Mouse (Mus musculus) erythroblast, embryonic 14.5 days (primary cell): ENCODE data around the gene Il17a. TPM values are rescaled to one million over a fixed set of nuclear protein-coding genes. Genes with fewer than 3 reads are reported as not detected.

Experiments used
- H3K27me3 ChIP-seq: 2 replicates; pipeline ENCODE4 v1.6.1; 2012; ENCODE audit warnings: inconsistent platforms; ENCODE audit not compliant: control insufficient read depth
- H3K36me3 ChIP-seq: 2 replicates; pipeline ENCODE4 v1.6.1; 2012; ENCODE audit warnings: mild to moderate bottlenecking, inconsistent platforms; ENCODE audit not compliant: control insufficient read depth
- H3K4me1 ChIP-seq: 2 replicates; pipeline ENCODE4 v1.6.1; 2012; ENCODE audit warnings: inconsistent platforms; ENCODE audit not compliant: control insufficient read depth
- H3K4me3 ChIP-seq: replicated peaks from 2 replicates; pipeline ENCODE3; 2012; ENCODE audit warnings: moderate library complexity, mild to moderate bottlenecking, inconsistent platforms
- H3K9me3 ChIP-seq: 2 replicates; pipeline ENCODE4 v1.6.1; 2012; ENCODE audit warnings: low read length, inconsistent platforms, mixed read lengths; ENCODE audit not compliant: control insufficient read depth
- GATA1 ChIP-seq: IDR thresholded peaks from 2 replicates; pipeline ENCODE4 v1.6.1; 2012; ENCODE audit warnings: low read length, inconsistent platforms, mixed read lengths
- TAL1 ChIP-seq: IDR thresholded peaks from 3 replicates; pipeline ENCODE4 v1.6.1; 2012; ENCODE audit warnings: low read length, inconsistent platforms, mixed read lengths
- polyA plus RNA-seq: library from polyadenylated mRNA; stranded (reverse); fragments of >175 nt; gene quantifications from 2 replicates; pipeline ENCODE4 v1.2.3, GENCODE M21; 2012

The Il17a gene
- not detected in 2 replicates for polyA plus RNA-seq

DNA sequence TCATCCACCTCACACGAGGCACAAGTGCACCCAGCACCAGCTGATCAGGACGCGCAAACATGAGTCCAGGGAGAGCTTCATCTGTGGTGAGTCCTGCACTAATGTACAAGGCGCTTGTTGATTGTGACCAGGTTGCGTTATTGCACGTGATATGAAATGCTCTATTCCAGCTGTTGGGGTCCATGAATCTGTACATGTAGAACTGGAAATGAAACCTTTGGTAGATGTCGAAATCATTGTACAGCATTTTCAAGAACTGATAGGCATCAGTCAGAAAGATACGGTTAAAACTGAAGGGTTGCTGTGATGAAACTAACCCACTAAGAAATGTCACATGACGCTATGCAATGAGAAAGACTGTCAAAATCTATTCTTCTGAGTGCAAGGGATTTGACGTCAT is at the start of gene Il17a:
Il17a (plus strand) TSS at position 3 of the 400 bp plus-strand sequence.
- TF ChIP-seq GATA1 (no peak), TAL1 (no peak)
- no peaks in the 10 kb centered on the region for H3K27me3 ChIP-seq
- H3K9me3 ChIP-seq: no peaks in the 10 kb centered on the region
- H3K36me3 ChIP-seq: no peaks in the 10 kb centered on the region
- H3K4me1 ChIP-seq: no peaks in the 10 kb centered on the region
- no peak within 1 kb of the TSS for H3K4me3 ChIP-seq

DNA sequence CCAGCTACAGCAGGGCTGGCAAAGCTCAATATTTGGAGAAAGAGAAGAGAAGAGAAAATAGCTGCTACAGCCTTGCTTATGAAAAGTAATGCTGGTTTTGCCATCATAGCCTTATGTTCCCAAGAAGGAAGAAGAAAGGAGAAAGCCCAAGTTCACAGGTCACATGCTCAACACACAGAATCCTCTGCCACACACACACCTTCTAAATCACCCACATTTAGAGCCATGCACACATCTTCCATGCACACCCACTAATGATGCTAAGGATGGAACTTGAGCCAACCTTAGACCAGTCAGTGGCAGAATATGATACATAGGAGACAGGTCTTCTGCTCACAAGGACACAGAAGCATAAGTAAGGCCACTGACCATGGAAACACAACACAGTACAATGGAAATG is 47.9 kb upstream of the Il17a start:
- Histone ChIP-seq H3K36me3 (no peaks in the 10 kb centered on the region), H3K9me3 (no peaks in the 10 kb centered on the region), H3K27me3 (no peaks in the 10 kb centered on the region), H3K4me3 (no peak overlapping the region), H3K4me1 (no peaks in the 10 kb centered on the region)
- TF ChIP-seq TAL1: no peak
- no peak for TF ChIP-seq GATA1

DNA sequence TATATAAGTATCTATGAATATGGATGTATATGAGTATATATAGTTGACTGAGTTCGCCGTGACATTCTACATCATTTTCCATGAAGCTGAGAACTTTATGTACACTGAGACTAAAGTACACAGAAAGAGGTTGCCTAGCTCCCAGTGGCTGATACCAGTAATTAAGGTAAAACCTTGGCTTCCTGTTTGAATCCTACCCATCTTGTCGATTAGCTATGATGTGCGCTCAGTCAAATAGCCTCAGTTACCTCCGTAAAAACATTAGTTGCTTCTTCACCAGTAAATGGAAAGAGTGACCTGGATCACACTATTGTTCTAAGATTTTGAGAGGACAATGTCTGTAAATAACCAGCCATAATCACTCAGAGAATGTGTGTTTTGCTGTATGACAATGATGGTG is 47.3 kb upstream of the Il17a start:
- no peaks in the 10 kb centered on the region for H3K4me1 ChIP-seq
- H3K4me3 ChIP-seq: no peak overlapping the region
- TF ChIP-seq TAL1 (no peak), GATA1 (no peak)
- H3K9me3 ChIP-seq: no peaks in the 10 kb centered on the region
- H3K27me3 ChIP-seq: no peaks in the 10 kb centered on the region
- no peaks in the 10 kb centered on the region for H3K36me3 ChIP-seq

DNA sequence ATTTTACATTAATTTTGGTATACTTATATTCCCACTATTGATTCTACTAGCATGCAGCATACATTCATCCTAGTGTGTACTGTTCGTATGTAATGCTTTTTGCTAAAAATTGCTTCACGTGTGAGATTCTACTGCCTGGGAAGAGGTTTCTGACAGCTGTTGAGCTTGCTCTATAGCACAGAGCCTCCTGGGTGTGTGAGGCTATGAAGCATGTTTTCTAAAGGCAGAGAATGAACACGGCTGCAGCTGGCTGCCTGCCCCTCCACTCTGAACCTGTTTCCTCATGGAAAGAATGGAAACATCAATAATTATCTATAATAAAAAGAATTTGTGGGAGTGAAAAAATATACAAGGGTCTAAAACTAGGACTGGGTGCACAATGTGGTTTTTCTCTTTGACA is 46.9 kb upstream of the Il17a start:
- TF ChIP-seq GATA1 (no peak), TAL1 (no peak)
- no peaks in the 10 kb centered on the region for H3K9me3 ChIP-seq

DNA sequence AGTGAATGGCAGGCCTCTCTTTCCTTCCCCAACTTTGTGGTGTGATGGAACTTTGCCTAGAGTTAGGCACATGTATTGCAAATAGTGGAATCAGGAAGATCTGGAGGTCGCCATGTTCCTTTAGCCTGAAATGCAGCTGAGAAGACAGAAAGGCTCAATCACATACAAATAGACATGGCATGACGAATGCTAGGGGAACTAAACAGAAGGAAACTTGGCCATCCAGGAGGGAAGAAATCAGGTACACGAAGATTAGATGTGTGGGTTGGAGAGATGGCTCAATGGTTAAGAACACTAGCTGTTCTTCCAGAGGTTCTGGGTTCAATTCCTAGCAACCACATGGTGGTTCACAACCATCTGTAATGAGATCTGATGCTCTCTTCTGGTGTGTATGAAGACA is 46.3 kb upstream of the Il17a start:
- no peaks in the 10 kb centered on the region for H3K9me3 ChIP-seq
- TF ChIP-seq TAL1 (no peak), GATA1 (no peak)
- no peaks in the 10 kb centered on the region for H3K4me1 ChIP-seq
- no peaks in the 10 kb centered on the region for H3K27me3 ChIP-seq
- no peaks in the 10 kb centered on the region for H3K36me3 ChIP-seq
- H3K4me3 ChIP-seq: no peak overlapping the region

More for the DNA sequence above, 46.9 kb upstream of the Il17a start:
- H3K27me3 ChIP-seq: no peaks in the 10 kb centered on the region
- H3K4me1 ChIP-seq: no peaks in the 10 kb centered on the region
- no peaks in the 10 kb centered on the region for H3K36me3 ChIP-seq
- H3K4me3 ChIP-seq: no peak overlapping the region

DNA sequence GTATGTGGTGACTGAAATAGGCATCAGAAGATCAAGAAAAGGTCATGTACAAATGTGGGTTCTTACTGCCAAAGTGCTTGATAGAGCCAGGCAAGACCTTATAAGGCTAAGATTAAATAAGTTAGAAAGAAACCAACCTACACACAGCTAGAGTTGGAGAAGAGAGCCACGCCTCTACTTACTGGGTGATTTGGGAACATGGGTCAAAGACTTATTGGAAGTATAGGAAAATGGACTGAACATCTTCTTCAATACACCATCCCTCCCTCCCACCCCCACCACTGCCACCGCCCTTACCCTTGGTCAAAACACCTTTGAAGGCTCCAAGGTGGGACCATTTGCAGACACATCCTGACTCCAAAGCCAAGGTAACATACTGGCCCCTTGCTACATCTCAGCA is 45.3 kb upstream of the Il17a start:
- H3K27me3 ChIP-seq: no peaks in the 10 kb centered on the region
- TF ChIP-seq TAL1: no peak
- H3K9me3 ChIP-seq: no peaks in the 10 kb centered on the region
- no peaks in the 10 kb centered on the region for H3K36me3 ChIP-seq
- H3K4me3 ChIP-seq: no peak overlapping the region
- H3K4me1 ChIP-seq: no peaks in the 10 kb centered on the region

DNA sequence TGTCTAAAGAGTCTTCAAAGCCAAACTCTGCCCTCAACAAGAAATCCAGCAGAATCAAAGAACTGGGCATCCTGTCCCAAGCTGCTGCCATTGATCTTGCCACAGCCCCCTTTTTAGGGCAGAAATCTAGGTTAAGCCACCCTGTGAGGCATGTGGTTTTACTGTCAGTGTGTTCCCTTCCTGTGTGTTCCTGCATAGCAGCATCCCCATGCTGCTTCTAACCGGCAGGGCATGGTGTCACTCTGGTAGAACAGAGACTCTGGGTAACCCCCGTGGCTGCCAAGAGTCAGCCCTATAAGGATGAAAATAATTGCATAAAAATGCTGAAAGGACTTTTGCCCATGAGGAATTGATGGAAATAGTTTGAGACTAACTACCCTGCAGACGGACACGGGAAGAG is 44.8 kb upstream of the Il17a start:
- no peaks in the 10 kb centered on the region for H3K4me1 ChIP-seq
- TF ChIP-seq GATA1 (no peak), TAL1 (no peak)
- no peak overlapping the region for H3K4me3 ChIP-seq
- H3K36me3 ChIP-seq: no peaks in the 10 kb centered on the region
- H3K27me3 ChIP-seq: no peaks in the 10 kb centered on the region
- H3K9me3 ChIP-seq: no peaks in the 10 kb centered on the region

DNA sequence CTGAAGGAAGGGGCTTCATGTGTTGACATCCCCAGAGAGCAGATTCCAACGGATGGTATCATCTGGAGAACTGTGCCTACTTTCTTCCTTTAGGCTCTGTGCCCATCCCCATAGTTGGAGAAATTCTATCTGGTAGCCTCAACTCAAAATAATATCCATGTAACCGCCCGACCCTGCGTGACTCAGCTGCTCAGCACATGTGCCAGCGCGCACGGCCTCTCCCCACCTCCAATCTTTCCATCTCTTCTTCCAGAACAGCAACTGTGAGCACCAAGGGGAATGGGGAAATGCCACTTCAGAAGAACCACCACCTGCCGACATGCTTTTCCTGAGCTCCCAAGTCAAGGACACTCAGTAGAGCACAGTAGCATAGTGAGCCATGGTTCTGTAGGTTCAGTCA is 39.4 kb upstream of the Il17a start:
- Histone ChIP-seq H3K4me1 (no peaks in the 10 kb centered on the region), H3K4me3 (no peak overlapping the region), H3K27me3 (no peaks in the 10 kb centered on the region), H3K36me3 (no peaks in the 10 kb centered on the region), H3K9me3 (no peaks in the 10 kb centered on the region)
- TF ChIP-seq TAL1 (no peak), GATA1 (no peak)

DNA sequence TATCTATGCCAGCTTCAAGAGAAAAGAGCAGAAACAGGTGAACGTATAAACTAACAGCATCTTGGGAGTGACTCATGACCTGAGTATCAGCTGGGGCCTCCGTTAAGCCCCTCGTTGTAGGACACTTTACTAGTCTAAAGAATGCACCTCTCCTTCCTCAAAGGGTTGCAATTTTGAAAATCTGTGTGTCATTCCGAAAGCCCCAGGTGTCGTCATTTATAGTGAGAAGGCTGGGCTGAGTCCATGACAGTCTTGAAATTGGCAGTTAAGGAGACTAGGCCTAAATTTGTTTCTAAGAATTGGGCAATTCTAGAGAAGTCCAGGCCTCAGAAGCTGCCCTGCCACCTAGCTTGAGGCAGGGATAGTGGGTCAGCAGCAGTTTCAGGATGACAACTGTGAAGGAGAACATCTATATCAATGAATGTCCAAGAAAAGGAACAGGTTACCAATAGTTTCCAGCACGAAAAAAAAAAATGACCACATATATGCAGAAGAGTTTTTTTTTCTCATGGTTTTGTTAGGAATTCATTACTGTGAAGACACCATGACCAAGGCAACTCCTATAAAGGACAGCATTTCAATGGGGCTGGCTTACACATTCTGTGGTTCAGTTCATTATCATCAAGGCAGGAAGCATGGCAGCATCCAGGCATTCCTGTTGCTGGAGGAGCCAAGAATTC is 36.9 kb upstream of the Il17a start:
- no peak for TF ChIP-seq TAL1
- no peak for TF ChIP-seq GATA1
- no peak overlapping the region for H3K4me3 ChIP-seq
- no peaks in the 10 kb centered on the region for H3K4me1 ChIP-seq
- no peaks in the 10 kb centered on the region for H3K27me3 ChIP-seq
- no peaks in the 10 kb centered on the region for H3K9me3 ChIP-seq
- no peaks in the 10 kb centered on the region for H3K36me3 ChIP-seq

DNA sequence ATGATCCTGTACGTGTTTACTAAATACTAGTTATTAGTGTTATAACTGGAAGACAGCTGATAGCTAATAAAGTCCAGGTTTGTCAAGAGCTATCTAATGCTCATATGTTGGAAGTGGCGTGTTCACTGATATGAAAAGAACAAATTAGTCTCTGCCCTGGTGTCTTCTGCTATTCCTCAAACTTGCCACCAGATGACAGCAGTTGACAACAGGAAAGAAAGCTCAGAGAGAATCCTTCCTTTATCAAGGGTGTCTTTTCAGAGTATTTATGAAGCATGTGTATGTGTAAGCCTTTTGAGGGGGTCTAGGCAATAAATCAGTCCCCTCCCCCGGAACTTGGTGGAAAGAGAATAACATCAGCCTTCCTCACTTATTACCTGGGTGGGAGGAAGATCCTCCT is 30.7 kb upstream of the Il17a start:
- TF ChIP-seq GATA1: no peak
- TF ChIP-seq TAL1: no peak
- Histone ChIP-seq H3K4me1 (no peaks in the 10 kb centered on the region), H3K27me3 (no peaks in the 10 kb centered on the region), H3K36me3 (no peaks in the 10 kb centered on the region), H3K9me3 (no peaks in the 10 kb centered on the region), H3K4me3 (no peak overlapping the region)
